Mouse (Mus musculus) gastrocnemius, postnatal 14 days (tissue): ENCODE data around the gene Dlgap1. TPM values are rescaled to one million over a fixed set of nuclear protein-coding genes. Genes with fewer than 3 reads are reported as not detected.

Experiments
- DNase-seq: peaks from one replicate; pipeline ENCODE4 v3.0.0; 2021; ENCODE audit warnings: mixed read lengths
- intact Hi-C: fragments of 180-260 bp; cut with DNase I; formaldehyde crosslinking; loops from one replicate; pipeline ENCODE4 v1.15.1; 2025; ENCODE audit warnings: low total_unique reads
- total RNA-seq, 2 experiments: library from RNA; stranded (reverse); gene quantifications; 2 replicates each; pipeline ENCODE4 v1.2.3; 2021

The Dlgap1 gene
- total RNA-seq, 2 experiments from 2014 or later, result 0.40 to 0.47 TPM

- intact Hi-C loops, result no loop called here
- DNase-seq, result no peak
Measured at GRCm38 (mm10) chr17:70317779-70318178, 348.9 kb downstream of the Dlgap1 start.

- no peak for DNase-seq
- intact Hi-C loops, result no loop called here
Measured at GRCm38 (mm10) chr17:70321976-70322375, 353.1 kb downstream of the Dlgap1 start.

GRCm38 (mm10) chr17:70333440-70333839 is 364.6 kb downstream of the Dlgap1 start:
- intact Hi-C loops, result no loop called here
- DNase-seq, result no peak

GRCm38 (mm10) chr17:70334171-70334570 is 365.3 kb downstream of the Dlgap1 start:
- DNase-seq, result no peak
- intact Hi-C loops, result no loop called here

- DNase-seq, result no peak
- intact Hi-C loops, result no loop called here
Measured at GRCm38 (mm10) chr17:70339821-70340220, 370.9 kb downstream of the Dlgap1 start.

GRCm38 (mm10) chr17:70341230-70341629 is 372.4 kb downstream of the Dlgap1 start:
- intact Hi-C loops, result no loop called here
- DNase-seq, result no peak

GRCm38 (mm10) chr17:70341920-70342319 is 373.0 kb downstream of the Dlgap1 start:
- intact Hi-C loops, result no loop called here
- no peak for DNase-seq

GRCm38 (mm10) chr17:70347403-70347802 is 378.5 kb downstream of the Dlgap1 start:
- DNase-seq, result no peak
- intact Hi-C loops, result no loop called here

GRCm38 (mm10) chr17:70363561-70363960 is 394.7 kb downstream of the Dlgap1 start:
- intact Hi-C loops, result no loop called here
- no peak for DNase-seq

- intact Hi-C loops, result no loop called here
- DNase-seq, result no peak
Measured at GRCm38 (mm10) chr17:70363971-70364370, 395.1 kb downstream of the Dlgap1 start.

- intact Hi-C loops, result no loop called here
- DNase-seq, result no peak
Measured at GRCm38 (mm10) chr17:70369124-70369523, 400.3 kb downstream of the Dlgap1 start.

- DNase-seq, result no peak
- intact Hi-C loops, result no loop called here
Measured at GRCm38 (mm10) chr17:70377020-70377419, 408.1 kb downstream of the Dlgap1 start.

- DNase-seq, result no peak
- intact Hi-C loops, result no loop called here
Measured at GRCm38 (mm10) chr17:70388447-70388846, 419.6 kb downstream of the Dlgap1 start.

GRCm38 (mm10) chr17:70397220-70397619 is 428.3 kb downstream of the Dlgap1 start:
- intact Hi-C loops, result no loop called here
- no peak for DNase-seq

- intact Hi-C loops, result no loop called here
- DNase-seq, result no peak
Measured at GRCm38 (mm10) chr17:70397708-70398107, 428.8 kb downstream of the Dlgap1 start.

- intact Hi-C loops, result no loop called here
- DNase-seq, result no peak
Measured at GRCm38 (mm10) chr17:70401909-70402308, 433.0 kb downstream of the Dlgap1 start.

GRCm38 (mm10) chr17:70403750-70404149 is 434.9 kb downstream of the Dlgap1 start:
- intact Hi-C loops, result no loop called here
- DNase-seq, result no peak

- no peak for DNase-seq
- intact Hi-C loops, result no loop called here
Measured at GRCm38 (mm10) chr17:70414202-70414601, 445.3 kb downstream of the Dlgap1 start.

GRCm38 (mm10) chr17:70427866-70428265 is 459.0 kb downstream of the Dlgap1 start:
- intact Hi-C loops, result no loop called here

GRCm38 (mm10) chr17:70429746-70430451 is 461.0 kb downstream of the Dlgap1 start:
- DNase-seq, result peak; percentile 52
- intact Hi-C loops, result loop anchor here (5.0 kb wide), 1 partner anchor 202 kb away; no protein-coding TSS in a partner anchor

More at GRCm38 (mm10) chr17:70427866-70428265, 459.0 kb downstream of the Dlgap1 start:
- DNase-seq, result no peak

GRCm38 (mm10) chr17:70430452-70430787 is 461.5 kb downstream of the Dlgap1 start:
- DNase-seq, result no peak
- intact Hi-C loops, result loop anchor here (5.0 kb wide), 1 partner anchor 202 kb away; no protein-coding TSS in a partner anchor

GRCm38 (mm10) chr17:70432834-70433233 is 464.0 kb downstream of the Dlgap1 start:
- no peak for DNase-seq
- intact Hi-C loops, result loop anchor here (5.0 kb wide), 1 partner anchor 199 kb away; no protein-coding TSS in a partner anchor
